Mouse (Mus musculus): ENCODE measurements around the gene Flt3l.

DNA sequence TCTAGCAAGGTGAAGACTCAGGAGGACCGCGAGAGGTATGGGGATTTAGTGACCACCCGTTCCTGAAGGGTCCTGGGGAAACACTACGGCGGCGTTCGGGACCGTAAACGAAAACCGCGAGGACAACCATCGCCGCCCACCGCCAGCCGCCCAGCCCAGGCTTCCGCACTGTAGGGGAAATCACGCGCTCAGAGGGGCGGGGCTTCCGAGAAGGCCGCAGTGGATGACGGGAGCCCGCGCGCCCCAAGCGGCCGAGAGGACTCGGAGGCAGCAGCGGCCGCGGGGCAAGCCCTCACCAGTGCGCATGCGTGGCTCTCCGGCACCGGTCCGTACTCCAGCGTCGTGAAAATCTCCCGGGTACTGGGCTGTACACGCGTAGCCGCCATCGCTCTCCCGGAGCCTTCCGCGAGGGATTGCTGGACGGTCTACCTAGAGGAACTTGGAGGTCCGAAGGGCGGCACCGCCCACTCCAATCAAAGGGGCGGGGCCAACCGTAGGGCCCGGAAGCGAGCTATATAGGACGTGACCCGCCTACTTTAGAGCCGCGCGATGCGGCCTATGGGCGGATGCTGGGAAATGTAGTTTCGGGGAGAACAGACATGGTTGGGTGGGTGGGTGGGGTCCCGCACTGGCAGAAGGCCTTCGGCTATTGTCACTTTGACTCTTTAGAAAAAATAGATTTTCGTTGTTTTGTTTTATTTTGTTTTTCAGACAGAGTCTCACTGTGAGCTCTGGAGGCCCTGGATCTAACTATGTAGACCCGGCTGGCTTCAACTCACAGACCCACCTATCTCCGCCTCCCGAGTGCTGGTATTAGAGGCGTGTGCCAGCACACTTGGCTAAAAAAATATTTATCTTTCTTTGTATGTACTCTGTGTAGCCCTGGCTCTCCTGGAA lies 18.1 kb upstream of the Flt3l start, which contains the start of the genes Pih1d1 and Aldh16a1:
- TF ChIP-seq CTCF (IDR thresholded peaks at IDR 0.05; ENCODE audit: low read depth), result peak; percentile 76
- TF ChIP-seq EP300 (IDR thresholded peaks at IDR 0.05; ENCODE audit: low read depth), result peak; percentile 42; the same call in 1 of the 2 replicates

All from liver, postnatal 0 days (tissue).